Mouse (Mus musculus) CH12.LX (cell line): ENCODE data around the gene Olfr1045. TPM values are rescaled to one million over a fixed set of nuclear protein-coding genes. Genes with fewer than 3 reads are reported as not detected.

Source experiments
- DNase-seq: peaks from one replicate; pipeline ENCODE4 v3.0.0-alpha.2; 2013; ENCODE audit errors: extremely low read depth
- H3K27ac ChIP-seq: 2 replicates; pipeline ENCODE4 v1.5.1; 2012; ENCODE audit warnings: low read depth, mild to moderate bottlenecking, control low read depth, moderate library complexity; ENCODE audit not compliant: insufficient read depth
- H3K27me3 ChIP-seq: replicated peaks from 2 replicates; pipeline ENCODE3; 2012; ENCODE audit warnings: inconsistent platforms
- H3K36me3 ChIP-seq, 2 experiments: replicated peaks in 1 of 2; 2 replicates each; pipeline versions ENCODE3 to v1.6.1; 2012; ENCODE audit warnings: inconsistent platforms in 1 of 2, low read length in 1 of 2, mild to moderate bottlenecking in 1 of 2, mixed read lengths in 1 of 2, moderate library complexity in 1 of 2; ENCODE audit not compliant: control insufficient read depth in 1 of 2, insufficient read depth in 1 of 2
- H3K4me1 ChIP-seq, 2 experiments: 2 replicates each; pipeline ENCODE4 v1.6.1; 2012; ENCODE audit warnings: inconsistent platforms in 1 of 2, moderate library complexity in 1 of 2; ENCODE audit not compliant: insufficient read depth in 2 of 2, control insufficient read depth in 1 of 2
- H3K4me2 ChIP-seq: 2 replicates; pipeline ENCODE4 v1.6.1; 2012; ENCODE audit warnings: low read depth, mild to moderate bottlenecking, control low read depth; ENCODE audit not compliant: poor library complexity, insufficient read depth, severe bottlenecking
- H3K4me3 ChIP-seq, 3 experiments: fragments of 150-350 bp in 1 of 3; sonication (generic) in 1 of 3; replicated peaks in 1 of 3; 2 replicates each; pipeline versions ENCODE3 to v1.5.1; 2011 to 2012; ENCODE audit warnings: low read depth in 2 of 3, low read length in 2 of 3, mild to moderate bottlenecking in 2 of 3, moderate library complexity in 2 of 3, control low read depth in 1 of 3, improper control_type of control experiment in 1 of 3, inconsistent platforms in 1 of 3, mixed read lengths in 1 of 3; ENCODE audit not compliant: poor library complexity in 1 of 3
- H3K79me2 ChIP-seq: replicated peaks from 2 replicates; pipeline ENCODE4 v1.6.1; 2012; ENCODE audit warnings: mild to moderate bottlenecking, moderate library complexity; ENCODE audit not compliant: control insufficient read depth, poor library complexity, insufficient read depth, severe bottlenecking; ENCODE audit errors: extremely low read depth
- H3K9ac ChIP-seq: 2 replicates; pipeline ENCODE4 v1.6.1; 2012; ENCODE audit warnings: low read depth, mild to moderate bottlenecking, control low read depth, moderate library complexity; ENCODE audit not compliant: insufficient read depth
- H3K9me3 ChIP-seq: replicated peaks from 2 replicates; pipeline ENCODE3; 2012; ENCODE audit warnings: low read length, inconsistent platforms, mixed read lengths
- E2F4 ChIP-seq: IDR thresholded peaks from 2 replicates; pipeline ENCODE4 v1.6.1; 2011; ENCODE audit warnings: low read depth, low read length, improper control_type of control experiment; ENCODE audit not compliant: insufficient replicate concordance
- JUN ChIP-seq: IDR thresholded peaks from 2 replicates; pipeline ENCODE4 v1.6.1; 2011; ENCODE audit warnings: low read depth, mild to moderate bottlenecking, low read length, improper control_type of control experiment, moderate library complexity; ENCODE audit not compliant: insufficient read depth
- RAD21 ChIP-seq: IDR thresholded peaks from 2 replicates; pipeline ENCODE4 v1.6.1; 2011; ENCODE audit warnings: low read depth, mild to moderate bottlenecking, low read length, improper control_type of control experiment, moderate library complexity
- dilution Hi-C: fragments of 300-500 bp; cut with MboI; formaldehyde crosslinking; loops from 2 replicates; pipeline ENCODE4 v1.14.3; 2020; ENCODE audit warnings: low sequenced_read_pairs; ENCODE audit not compliant: extremely low pct_unique_long_range_greater_than_20kb, extremely low pct_ligation_motif_present
- in situ Hi-C: fragments of 300-500 bp; cut with MboI; formaldehyde crosslinking; loops from 3 replicates; pipeline ENCODE4 v1.14.3; 2019; ENCODE audit warnings: low sequenced_read_pairs, low pct_ligation_motif_present, low pct_unique_long_range_greater_than_20kb, mixed read lengths
- polyA plus RNA-seq: library from polyadenylated mRNA; unstranded; fragments of >175 nt; gene quantifications from 2 replicates; pipeline ENCODE4 v1.2.1, GENCODE M21; 2012; ENCODE audit warnings: low read depth; ENCODE audit not compliant: insufficient read length
- total RNA-seq, 2 experiments: library from RNA; depleted of rRNA; stranded (reverse); fragments of 300-350 nt in 1 of 2; fragments of >200 nt in 1 of 2; gene quantifications; 2 replicates each; pipeline ENCODE4 v1.2.3; 2012 to 2014

Gene Olfr1045
- total and polyA plus RNA-seq, 3 experiments, result not detected

DNA sequence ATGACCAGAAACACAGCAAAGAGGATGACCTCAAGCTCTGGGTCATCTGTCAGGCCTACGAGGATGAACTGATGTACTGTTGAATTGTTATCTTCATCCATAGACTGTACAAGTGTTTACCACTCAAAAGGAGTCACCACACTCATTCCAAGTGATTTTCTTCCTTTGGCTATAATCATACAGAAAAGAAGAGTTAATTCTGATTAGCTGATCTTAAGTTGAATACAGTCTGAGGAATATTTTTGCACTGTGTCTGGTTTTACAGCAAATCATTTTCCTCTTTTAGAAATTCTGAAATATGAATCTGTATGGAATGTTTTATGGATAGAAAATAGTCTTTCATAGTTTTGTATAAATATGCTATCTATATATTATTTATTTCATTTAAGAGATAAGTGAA is 56.2 kb downstream of the Olfr1045 start, which contains the start of gene Olfr1040:
Olfr1040 (minus strand) TSS at position 101 of the 400 bp plus-strand sequence.
- dilution Hi-C loops, result no loop called here
- in situ Hi-C loops, result no loop called here
- H3K79me2 ChIP-seq, result no peaks in the 10 kb centered on the region

More for the DNA sequence above, 56.2 kb downstream of the Olfr1045 start, which contains the start of gene Olfr1040:
- Histone ChIP-seq H3K4me1 (no peaks in the 10 kb centered on the region), H3K27ac (no peak within 1 kb of the TSS), H3K27me3 (no peaks in the 10 kb centered on the region), H3K4me3 (no peak within 1 kb of the TSS), H3K4me2 (no peak within 1 kb of the TSS), H3K9ac (no peak within 1 kb of the TSS), H3K9me3 (peaks cover 15% of the 10 kb centered on the region), H3K36me3 (no peaks in the 10 kb centered on the region)
- TF ChIP-seq RAD21, result no peak
- no peak for TF ChIP-seq JUN
- no peak for TF ChIP-seq E2F4
- no peak for DNase-seq

Other genes with a start within 250 kb of the Olfr1045 start
Only the 20 nearest of the 29 such genes appear.
- gene Olfr1034, start 157.1 kb downstream of the Olfr1045 start, total RNA-seq (2012; rRNA removed), result not detected in 2 replicates
- gene Olfr1034, start 157.1 kb downstream of the Olfr1045 start, total RNA-seq (2014; rRNA removed), result not detected in 2 replicates
- not detected in 2 replicates for gene Olfr1034, start 157.1 kb downstream of the Olfr1045 start, polyA plus RNA-seq
- not detected in 2 replicates for gene Olfr1036, start 129.0 kb downstream of the Olfr1045 start, total RNA-seq (2012; rRNA removed)
- not detected in 2 replicates for gene Olfr1036, start 129.0 kb downstream of the Olfr1045 start, total RNA-seq (2014; rRNA removed)
- not detected in 2 replicates for gene Olfr1036, start 129.0 kb downstream of the Olfr1045 start, polyA plus RNA-seq
- gene Olfr1037, start 115.6 kb downstream of the Olfr1045 start, total RNA-seq (2012; rRNA removed), result not detected in 2 replicates
- not detected in 2 replicates for gene Olfr1037, start 115.6 kb downstream of the Olfr1045 start, total RNA-seq (2014; rRNA removed)
- gene Olfr1037, start 115.6 kb downstream of the Olfr1045 start, polyA plus RNA-seq, result not detected in 2 replicates
- gene Olfr1039, start 67.1 kb downstream of the Olfr1045 start, total RNA-seq (2012; rRNA removed), result not detected in 2 replicates
- not detected in 2 replicates for gene Olfr1039, start 67.1 kb downstream of the Olfr1045 start, total RNA-seq (2014; rRNA removed)
- not detected in 2 replicates for gene Olfr1039, start 67.1 kb downstream of the Olfr1045 start, polyA plus RNA-seq
- not detected in 2 replicates for gene Olfr1040, start 56.3 kb downstream of the Olfr1045 start, total RNA-seq (2012; rRNA removed)
- not detected in 2 replicates for gene Olfr1040, start 56.3 kb downstream of the Olfr1045 start, total RNA-seq (2014; rRNA removed)
- gene Olfr1040, start 56.3 kb downstream of the Olfr1045 start, polyA plus RNA-seq, result not detected in 2 replicates
- gene Olfr1042, start 41.2 kb downstream of the Olfr1045 start, total RNA-seq (2012; rRNA removed), result not detected in 2 replicates
- gene Olfr1042, start 41.2 kb downstream of the Olfr1045 start, total RNA-seq (2014; rRNA removed), result not detected in 2 replicates
- not detected in 2 replicates for gene Olfr1042, start 41.2 kb downstream of the Olfr1045 start, polyA plus RNA-seq
- gene Olfr1043, start 35.5 kb downstream of the Olfr1045 start, total RNA-seq (2012; rRNA removed), result not detected in 2 replicates
- not detected in 2 replicates for gene Olfr1043, start 35.5 kb downstream of the Olfr1045 start, total RNA-seq (2014; rRNA removed)
- gene Olfr1043, start 35.5 kb downstream of the Olfr1045 start, polyA plus RNA-seq, result not detected in 2 replicates
- not detected in 2 replicates for gene Olfr1044, start 25.2 kb downstream of the Olfr1045 start, total RNA-seq (2012; rRNA removed)
- gene Olfr1044, start 25.2 kb downstream of the Olfr1045 start, total RNA-seq (2014; rRNA removed), result not detected in 2 replicates
- gene Olfr1044, start 25.2 kb downstream of the Olfr1045 start, polyA plus RNA-seq, result not detected in 2 replicates
- gene Olfr52, start 17.3 kb downstream of the Olfr1045 start, total RNA-seq (2012; rRNA removed), result not detected in 2 replicates
- gene Olfr52, start 17.3 kb downstream of the Olfr1045 start, total RNA-seq (2014; rRNA removed), result not detected in 2 replicates
- gene Olfr52, start 17.3 kb downstream of the Olfr1045 start, polyA plus RNA-seq, result not detected in 2 replicates
- gene Olfr1046, start 16.3 kb upstream of the Olfr1045 start, total RNA-seq (2012; rRNA removed), result not detected in 2 replicates
- not detected in 2 replicates for gene Olfr1046, start 16.3 kb upstream of the Olfr1045 start, total RNA-seq (2014; rRNA removed)
- gene Olfr1046, start 16.3 kb upstream of the Olfr1045 start, polyA plus RNA-seq, result not detected in 2 replicates
- not detected in 2 replicates for gene Olfr1047, start 28.4 kb upstream of the Olfr1045 start, total RNA-seq (2012; rRNA removed)
- gene Olfr1047, start 28.4 kb upstream of the Olfr1045 start, total RNA-seq (2014; rRNA removed), result not detected in 2 replicates
- not detected in 2 replicates for gene Olfr1047, start 28.4 kb upstream of the Olfr1045 start, polyA plus RNA-seq
- not detected in 2 replicates for gene Olfr1048, start 37.3 kb upstream of the Olfr1045 start, total RNA-seq (2012; rRNA removed)
- not detected in 2 replicates for gene Olfr1048, start 37.3 kb upstream of the Olfr1045 start, total RNA-seq (2014; rRNA removed)
- gene Olfr1048, start 37.3 kb upstream of the Olfr1045 start, polyA plus RNA-seq, result not detected in 2 replicates
- gene Olfr1049, start 55.3 kb upstream of the Olfr1045 start, total RNA-seq (2012; rRNA removed), result not detected in 2 replicates
- gene Olfr1049, start 55.3 kb upstream of the Olfr1045 start, total RNA-seq (2014; rRNA removed), result not detected in 2 replicates
- gene Olfr1049, start 55.3 kb upstream of the Olfr1045 start, polyA plus RNA-seq, result not detected in 2 replicates
- gene Olfr1051, start 76.1 kb upstream of the Olfr1045 start, total RNA-seq (2012; rRNA removed), result not detected in 2 replicates
- not detected in 2 replicates for gene Olfr1051, start 76.1 kb upstream of the Olfr1045 start, total RNA-seq (2014; rRNA removed)
- not detected in 2 replicates for gene Olfr1051, start 76.1 kb upstream of the Olfr1045 start, polyA plus RNA-seq
- gene Olfr1052, start 89.4 kb upstream of the Olfr1045 start, total RNA-seq (2012; rRNA removed), result not detected in 2 replicates
- not detected in 2 replicates for gene Olfr1052, start 89.4 kb upstream of the Olfr1045 start, total RNA-seq (2014; rRNA removed)
- not detected in 2 replicates for gene Olfr1052, start 89.4 kb upstream of the Olfr1045 start, polyA plus RNA-seq
- not detected in 2 replicates for gene Olfr1053, start 112.3 kb upstream of the Olfr1045 start, total RNA-seq (2012; rRNA removed)
- not detected in 2 replicates for gene Olfr1053, start 112.3 kb upstream of the Olfr1045 start, total RNA-seq (2014; rRNA removed)
- not detected in 2 replicates for gene Olfr1053, start 112.3 kb upstream of the Olfr1045 start, polyA plus RNA-seq
- gene Olfr1054, start 132.4 kb upstream of the Olfr1045 start, total RNA-seq (2012; rRNA removed), result not detected in 2 replicates
- gene Olfr1054, start 132.4 kb upstream of the Olfr1045 start, total RNA-seq (2014; rRNA removed), result not detected in 2 replicates
- not detected in 2 replicates for gene Olfr1054, start 132.4 kb upstream of the Olfr1045 start, polyA plus RNA-seq
- 0.17 and 0.68 TPM in 2 replicates for gene Olfr1055, start 147.3 kb upstream of the Olfr1045 start, total RNA-seq (2012; rRNA removed)
- gene Olfr1055, start 147.3 kb upstream of the Olfr1045 start, total RNA-seq (2014; rRNA removed), result not detected in 2 replicates
- not detected in 2 replicates for gene Olfr1055, start 147.3 kb upstream of the Olfr1045 start, polyA plus RNA-seq
- gene Olfr1056, start 159.5 kb upstream of the Olfr1045 start, total RNA-seq (2012; rRNA removed), result not detected in 2 replicates
- not detected in 2 replicates for gene Olfr1056, start 159.5 kb upstream of the Olfr1045 start, total RNA-seq (2014; rRNA removed)
- gene Olfr1056, start 159.5 kb upstream of the Olfr1045 start, polyA plus RNA-seq, result not detected in 2 replicates
- not detected in 2 replicates for gene Olfr1057, start 175.4 kb upstream of the Olfr1045 start, total RNA-seq (2012; rRNA removed)
- not detected in 2 replicates for gene Olfr1057, start 175.4 kb upstream of the Olfr1045 start, total RNA-seq (2014; rRNA removed)
- gene Olfr1057, start 175.4 kb upstream of the Olfr1045 start, polyA plus RNA-seq, result not detected in 2 replicates